Mouse (Mus musculus) frontal cortex, postnatal 10 days (tissue): ENCODE measurements around the gene Rybp.

ENCODE experiments used
- DNase-seq, 2 experiments: peaks; one replicate each; pipeline ENCODE4 v3.0.0; 2022; ENCODE audit warnings: low spot score in 2 of 2, mixed read lengths in 1 of 2

The Rybp gene

DNA sequence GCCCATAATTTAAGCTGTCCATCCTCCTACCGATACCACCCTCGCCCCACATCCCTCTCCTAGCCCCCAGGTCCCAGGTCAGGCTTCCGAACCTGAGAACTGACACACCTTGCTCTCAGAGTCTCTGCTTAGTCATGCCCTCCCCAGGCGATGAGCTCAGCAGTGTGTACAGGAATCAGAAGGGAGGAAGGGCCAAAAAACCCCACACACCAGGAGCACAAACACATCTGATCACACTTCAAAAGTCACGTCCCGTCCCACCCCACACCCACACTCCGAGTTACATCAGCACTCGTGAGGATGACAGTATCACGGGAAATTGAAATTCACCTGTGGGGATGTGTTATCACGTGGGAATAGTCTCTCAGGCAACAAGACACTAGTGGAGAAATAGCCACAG, 97.0 kb downstream of the Rybp start:
- DNase-seq: no peak

DNA sequence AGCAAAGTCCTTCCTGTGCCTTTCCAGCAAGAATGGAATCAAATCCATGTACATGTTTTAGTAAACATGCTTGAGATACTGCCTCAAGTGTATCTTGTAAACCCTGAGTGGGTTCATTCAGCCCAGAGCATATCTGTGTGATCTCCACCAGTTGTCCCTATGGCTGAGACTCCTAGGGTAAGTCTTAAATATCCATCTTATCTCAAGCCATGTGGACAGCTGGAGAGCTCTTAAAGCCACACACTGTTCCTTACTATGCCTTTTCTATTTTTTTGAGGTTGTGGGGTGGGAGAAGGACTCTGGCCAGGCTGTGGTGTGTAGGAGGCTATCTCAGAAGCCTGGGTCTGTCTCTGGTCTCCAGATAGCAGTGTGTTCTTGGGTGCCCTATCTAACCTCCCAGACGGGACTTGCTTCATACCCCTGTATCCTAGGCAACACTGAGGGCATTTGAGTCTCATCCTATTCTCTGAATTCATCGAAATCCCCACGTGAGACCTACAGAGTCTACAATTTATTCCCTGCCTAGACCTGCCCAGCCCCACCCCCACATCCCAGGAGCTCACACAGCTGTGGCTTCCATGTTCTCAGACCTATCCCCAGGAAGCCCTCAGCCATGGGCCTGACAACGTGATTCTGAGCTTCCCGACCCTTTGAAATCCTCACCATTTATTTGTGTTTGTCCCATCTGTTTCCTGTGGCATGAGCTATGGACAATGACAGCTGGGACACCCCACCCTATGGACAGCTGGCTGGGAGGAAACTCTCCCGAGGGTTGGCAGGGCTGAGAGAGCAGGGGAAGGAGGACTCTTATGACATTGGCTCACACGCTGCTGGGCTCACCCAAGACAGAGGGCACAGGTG, 98.2 kb downstream of the Rybp start:
- DNase-seq: no peak

DNA sequence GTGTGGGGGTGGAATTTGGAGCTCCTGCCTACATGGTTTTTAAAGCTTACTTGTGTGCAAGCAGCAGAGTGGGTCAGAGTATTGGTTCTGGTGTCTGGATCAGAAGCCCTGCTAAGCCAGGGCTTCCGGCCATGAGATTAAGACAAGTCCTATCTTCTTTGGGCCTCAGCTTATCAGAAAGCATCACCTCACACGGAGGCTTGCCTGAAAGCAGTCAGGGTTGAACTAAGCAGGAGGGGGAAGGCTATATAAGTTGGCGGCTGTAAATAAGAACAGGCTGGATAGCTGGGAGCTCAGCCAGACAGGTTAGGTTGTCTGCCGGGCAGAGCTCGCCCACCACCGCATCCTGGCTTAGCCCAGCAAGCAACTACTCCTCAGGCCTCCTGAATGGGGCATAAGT, 99.5 kb downstream of the Rybp start:
- DNase-seq: no peak

DNA sequence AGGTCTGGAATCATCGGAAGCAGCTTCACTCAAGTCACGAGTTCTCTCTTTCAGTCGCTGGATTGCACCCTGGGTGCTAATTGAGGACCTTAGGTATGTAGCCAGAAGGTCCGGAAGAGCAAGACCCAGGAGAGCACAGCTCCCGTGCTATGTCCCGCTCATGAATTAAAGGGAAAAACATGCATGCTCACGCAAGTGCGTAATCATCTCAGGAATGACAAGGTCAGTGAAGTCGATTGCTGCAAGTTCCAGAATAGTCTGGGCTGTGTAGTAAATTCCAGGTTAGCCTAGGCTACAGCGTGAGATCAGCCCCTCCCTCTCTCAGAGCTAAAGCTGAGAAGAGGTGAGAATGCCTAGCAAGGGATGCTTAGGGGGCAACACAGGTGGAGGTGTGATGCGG, 100.5 kb downstream of the Rybp start:
- no peak for DNase-seq

DNA sequence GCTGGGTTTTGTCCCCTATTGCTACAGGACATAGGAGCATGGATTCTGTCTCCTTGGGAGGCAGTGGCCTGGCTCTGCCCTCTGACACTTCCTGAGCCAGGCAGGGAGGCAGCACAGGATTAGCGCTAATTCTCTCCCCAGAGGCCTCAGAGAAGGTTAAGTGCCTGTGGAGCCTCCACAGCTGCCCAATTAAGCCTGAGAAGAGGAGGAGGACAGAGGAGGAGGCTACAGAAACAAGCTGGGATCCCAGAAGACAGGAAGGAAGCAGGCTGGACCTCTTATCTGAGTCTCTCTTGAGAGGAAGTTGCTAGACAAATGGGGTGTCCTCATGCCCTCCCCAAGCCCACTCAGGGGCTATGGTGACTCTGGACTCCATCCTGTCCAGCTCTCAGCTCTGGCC, 101.8 kb downstream of the Rybp start:
- no peak for DNase-seq

DNA sequence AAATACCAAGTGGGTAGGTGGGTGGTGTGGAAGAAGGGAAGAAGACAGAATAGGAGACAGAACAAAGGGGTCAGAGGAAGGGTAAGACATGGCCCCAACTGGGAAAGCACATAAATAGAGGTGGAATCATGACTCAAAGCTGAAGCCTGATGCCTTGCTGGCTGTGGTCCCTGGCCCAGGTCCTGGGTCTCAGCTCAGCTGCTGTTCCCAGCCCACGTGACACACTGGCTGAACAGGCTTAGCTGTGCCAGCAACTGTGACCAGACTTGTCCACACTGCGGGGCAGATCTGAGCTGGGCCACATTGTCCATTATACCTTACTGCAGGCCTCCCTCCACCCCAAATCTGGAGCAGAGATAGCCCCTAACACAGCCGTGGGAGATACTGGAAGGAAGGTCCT, 103.9 kb downstream of the Rybp start:
- no peak for DNase-seq

DNA sequence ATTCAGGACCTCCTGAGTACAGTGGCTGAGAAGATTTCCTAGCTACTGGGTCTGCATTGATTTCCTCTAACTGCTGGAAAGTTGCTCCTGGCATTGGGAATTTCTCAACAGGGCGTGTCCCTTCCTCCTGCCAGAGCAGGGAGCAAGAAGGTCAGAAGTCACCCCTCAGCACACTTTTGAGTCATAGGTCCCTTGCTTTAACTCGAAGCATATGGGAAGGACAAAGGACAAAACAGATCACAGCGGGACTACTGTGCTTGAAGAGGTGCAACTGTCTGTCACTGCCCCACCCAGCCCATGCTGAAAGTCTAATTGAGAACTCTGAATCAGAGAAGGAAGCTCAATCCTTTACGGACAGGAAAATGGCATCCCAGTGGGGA, 106.4 kb downstream of the Rybp start:
- DNase-seq: no peak

DNA sequence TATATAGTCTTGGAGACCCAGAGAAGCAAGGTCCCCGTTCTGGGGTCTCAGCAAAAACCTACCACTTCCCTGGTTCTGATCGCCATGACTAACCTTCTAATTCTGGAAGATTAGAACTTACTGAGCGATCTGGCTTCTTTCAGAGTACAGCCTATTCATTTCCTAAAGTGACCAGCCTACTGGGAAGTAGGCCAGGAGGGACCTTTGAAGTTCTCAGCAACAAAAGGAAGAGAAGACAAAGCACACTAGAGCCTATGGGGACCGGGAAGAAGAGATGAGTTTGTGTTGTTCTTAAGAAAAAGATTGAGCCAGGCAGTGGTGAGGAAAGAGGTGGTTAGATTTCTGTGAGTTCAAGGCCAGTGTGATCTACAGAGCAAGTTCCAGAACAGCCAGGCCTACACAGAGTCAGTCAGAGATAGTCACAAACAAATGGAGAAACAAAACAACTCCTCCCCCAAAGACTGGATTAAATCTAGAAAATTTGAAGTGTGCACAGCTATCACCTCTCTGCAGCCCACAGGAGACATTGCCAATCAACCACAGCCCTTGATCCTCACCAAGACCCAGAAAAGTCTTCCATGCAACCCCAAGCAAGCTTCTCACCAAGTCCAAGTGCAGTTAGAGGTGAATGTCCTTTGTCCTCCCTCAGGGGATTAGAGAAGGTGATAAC, 106.9 kb downstream of the Rybp start:
- DNase-seq: no peak

DNA sequence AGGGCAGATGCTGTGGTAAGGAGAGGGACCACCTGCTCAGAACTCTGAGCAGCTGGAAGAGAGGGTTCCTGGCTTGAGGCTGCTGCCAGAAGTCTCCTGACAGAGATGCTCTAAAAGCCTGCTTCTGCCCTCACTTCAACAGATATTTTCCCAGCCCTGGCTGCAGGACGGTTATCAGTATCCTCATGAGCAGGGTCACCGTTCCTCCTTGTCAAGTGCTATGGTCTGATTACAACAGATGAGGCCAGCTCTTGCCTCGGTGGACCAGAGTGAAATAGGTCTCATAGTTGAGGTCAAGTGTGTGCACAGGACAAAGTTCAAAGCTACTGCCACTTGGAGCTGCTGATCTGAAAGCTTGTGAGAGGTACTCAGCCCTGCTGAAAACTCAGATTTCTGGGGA, 108.5 kb downstream of the Rybp start:
- no peak for DNase-seq
